9 mouse cellular contexts compared by ENCODE assay signal in the genomic region with DNA sequence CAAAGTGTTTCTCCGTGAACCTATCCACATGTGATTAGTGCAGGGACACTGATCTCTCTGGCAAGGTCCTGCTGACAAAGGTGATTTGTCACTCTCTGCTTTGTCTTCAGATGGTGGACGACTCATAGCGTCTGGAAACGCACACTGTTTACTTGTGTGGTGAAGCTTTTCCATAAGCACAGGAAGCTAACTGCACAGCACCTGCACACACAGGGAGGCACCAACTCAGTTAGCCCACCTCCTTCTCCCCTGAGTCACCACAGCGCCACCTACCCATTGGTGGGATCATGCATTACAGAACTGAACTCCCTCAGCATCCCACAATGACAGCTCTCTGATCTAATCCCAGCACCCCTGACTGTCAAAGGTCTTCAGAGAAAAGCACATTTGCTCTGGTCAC.
A peak's percentile ranks its signal among the peaks of the same experiment; 100 is the strongest.
DNase-seq lines count a peak whose midpoint lies in the region; ATAC-seq and TF ChIP-seq lines count a peak whose summit lies in the region.
"Had no signal": no experiment of that assay in that cellular context is flagged by ENCODE, and none has a peak within 500 bp of the region (broad histone marks: within the 10 kb centered on the region; RNA-seq: fewer than 3 reads in every experiment).

No protein-coding gene starts in this region.

- no peak overlapping the region for H3K27ac ChIP-seq in forebrain, postnatal 0 days (ENCODE audit: low read depth, low read length)
- no peak overlapping the region for H3K27ac ChIP-seq in forebrain, embryonic 13.5 days
- no peak overlapping the region for H3K27ac ChIP-seq in liver, postnatal 0 days (ENCODE audit: low read depth)
- no peak overlapping the region for H3K27ac ChIP-seq in liver, embryonic 11.5 days (ENCODE audit: low read depth, low read length)
- no peak overlapping the region for H3K27ac ChIP-seq in bone marrow, adult 2 months (ENCODE audit: control insufficient read depth, insufficient read depth, low read depth, low read length, poor library complexity)
- no peak overlapping the region for H3K27ac ChIP-seq in forebrain, embryonic 10.5 days
- no peak overlapping the region for H3K27ac ChIP-seq in neural tube, embryonic 15.5 days (replicated peaks)

- no peak overlapping the region for H3K9ac ChIP-seq in forebrain, postnatal 0 days
- H3K9ac ChIP-seq in forebrain, embryonic 13.5 days = no peak overlapping the region
- H3K9ac ChIP-seq in liver, postnatal 0 days (replicated peaks) = no peak overlapping the region
- H3K9ac ChIP-seq in liver, embryonic 11.5 days (ENCODE audit: low read depth, low read length) = no peak overlapping the region
- no peak overlapping the region for H3K9ac ChIP-seq in neural tube, embryonic 15.5 days (replicated peaks)

- H3K36me3 ChIP-seq in forebrain, postnatal 0 days (ENCODE audit: insufficient read depth) = no peaks in the 10 kb centered on the region
- no peaks in the 10 kb centered on the region for H3K36me3 ChIP-seq in forebrain, embryonic 13.5 days (ENCODE audit: poor library complexity, severe bottlenecking)
- no peaks in the 10 kb centered on the region; the same call in 1 of the 2 replicates for H3K36me3 ChIP-seq in liver, postnatal 0 days (replicated peaks; ENCODE audit: insufficient read depth, low read length)
- H3K36me3 ChIP-seq in liver, embryonic 11.5 days (ENCODE audit: control insufficient read depth, insufficient read depth, low read length) = no peaks in the 10 kb centered on the region
- H3K36me3 ChIP-seq in forebrain, embryonic 10.5 days (replicated peaks) = no peaks in the 10 kb centered on the region
- no peaks in the 10 kb centered on the region for H3K36me3 ChIP-seq in neural tube, embryonic 15.5 days

- TF ChIP-seq EP300 in liver, postnatal 0 days (IDR thresholded peaks at IDR 0.05; ENCODE audit: low read depth) = no peak

- TF ChIP-seq POLR2A in bone marrow, adult 2 months (IDR thresholded peaks at IDR 0.05; ENCODE audit: borderline replicate concordance, control insufficient read depth, low read depth, low read length) = no peak

- ATAC-seq in forebrain, postnatal 0 days = no peak
- ATAC-seq in forebrain, embryonic 13.5 days = no peak
- no peak for ATAC-seq in liver, postnatal 0 days
- ATAC-seq in liver, embryonic 11.5 days (replicated peaks; ENCODE audit: low FRiP score) = no peak
- ATAC-seq in neural tube, embryonic 15.5 days (ENCODE audit: low FRiP score) = no peak
- ATAC-seq: forebrain, embryonic 14.5 days had no signal

- no peak for DNase-seq in forebrain, postnatal 0 days
- DNase-seq in liver, postnatal 0 days = no peak
- no peak for DNase-seq in liver, embryonic 11.5 days (ENCODE audit: low spot score)
- DNase-seq in thymus, adult 18-20 months = peak; percentile 56 to 78
- DNase-seq in forebrain, embryonic 10.5 days (ENCODE audit: extremely low spot score, low spot score) = no peak

- H3K4me3 ChIP-seq in forebrain, postnatal 0 days (ENCODE audit: low read depth, low read length) = no peak overlapping the region
- H3K4me3 ChIP-seq in forebrain, embryonic 13.5 days = no peak overlapping the region
- no peak overlapping the region for H3K4me3 ChIP-seq in liver, postnatal 0 days (ENCODE audit: low read depth, low read length)
- no peak overlapping the region for H3K4me3 ChIP-seq in liver, embryonic 11.5 days (ENCODE audit: low read depth, low read length)
- no peak overlapping the region for H3K4me3 ChIP-seq in bone marrow, adult 2 months (replicated peaks; ENCODE audit: control insufficient read depth, low read depth, low read length)
- no peak overlapping the region for H3K4me3 ChIP-seq in forebrain, embryonic 10.5 days
- no peak overlapping the region for H3K4me3 ChIP-seq in neural tube, embryonic 15.5 days (replicated peaks)

- 67% methylated on average over 5 of the region's 5 CpGs for WGBS in forebrain, postnatal 0 days
- 60% methylated on average over 5 of the region's 5 CpGs for WGBS in forebrain, embryonic 13.5 days
- 74% methylated on average over 5 of the region's 5 CpGs for WGBS in liver, postnatal 0 days (ENCODE audit: insufficient replicate concordance)
- 62% methylated on average over 5 of the region's 5 CpGs for WGBS in liver, embryonic 11.5 days
- 75% methylated on average over 5 of the region's 5 CpGs for WGBS in bone marrow, adult 2 months
- 74% methylated on average over 5 of the region's 5 CpGs for WGBS in forebrain, embryonic 10.5 days
- 52% methylated on average over 5 of the region's 5 CpGs for WGBS in neural tube, embryonic 15.5 days

- H3K4me1 ChIP-seq in forebrain, postnatal 0 days (ENCODE audit: insufficient read depth) = peaks cover 9% of the 10 kb centered on the region; the same call in 1 of the 2 replicates
- H3K4me1 ChIP-seq in forebrain, embryonic 13.5 days = peaks cover 44% of the 10 kb centered on the region
- no peaks in the 10 kb centered on the region for H3K4me1 ChIP-seq in liver, postnatal 0 days (ENCODE audit: insufficient read depth)
- peaks cover 5% of the 10 kb centered on the region; the same call in 1 of the 2 replicates for H3K4me1 ChIP-seq in liver, embryonic 11.5 days (replicated peaks; ENCODE audit: control insufficient read depth, insufficient read depth, low read length)
- H3K4me1 ChIP-seq in bone marrow, adult 2 months (ENCODE audit: control insufficient read depth, insufficient read depth, low read length) = no peaks in the 10 kb centered on the region; the same call in 1 of the 2 replicates
- H3K4me1 ChIP-seq in forebrain, embryonic 10.5 days = peaks cover 45% of the 10 kb centered on the region
- peaks cover 23% of the 10 kb centered on the region for H3K4me1 ChIP-seq in neural tube, embryonic 15.5 days

- TF ChIP-seq CTCF in forebrain, postnatal 0 days (IDR thresholded peaks at IDR 0.05; ENCODE audit: low read depth) = peak; percentile 46
- TF ChIP-seq CTCF in liver, postnatal 0 days (IDR thresholded peaks at IDR 0.05; ENCODE audit: low read depth) = peak; percentile 52
- peak; percentile 46; the same call in 1 of the 2 replicates for TF ChIP-seq CTCF in bone marrow, adult 2 months (IDR thresholded peaks at IDR 0.05; ENCODE audit: control insufficient read depth, insufficient read depth, low read length)

- H3K27me3 ChIP-seq in forebrain, postnatal 0 days (ENCODE audit: insufficient read depth, low read length) = no peaks in the 10 kb centered on the region
- H3K27me3 ChIP-seq in forebrain, embryonic 13.5 days = no peaks in the 10 kb centered on the region
- H3K27me3 ChIP-seq in liver, postnatal 0 days (ENCODE audit: insufficient read depth, low read length) = no peaks in the 10 kb centered on the region
- no peaks in the 10 kb centered on the region for H3K27me3 ChIP-seq in liver, embryonic 11.5 days (replicated peaks; ENCODE audit: control insufficient read depth, insufficient read depth, low read length)
- no peaks in the 10 kb centered on the region for H3K27me3 ChIP-seq in forebrain, embryonic 10.5 days (ENCODE audit: poor library complexity, severe bottlenecking)
- no peaks in the 10 kb centered on the region for H3K27me3 ChIP-seq in neural tube, embryonic 15.5 days (replicated peaks)

- no peak overlapping the region for H3K4me2 ChIP-seq in forebrain, postnatal 0 days (ENCODE audit: low read depth)
- H3K4me2 ChIP-seq in forebrain, embryonic 13.5 days = no peak overlapping the region
- no peak overlapping the region for H3K4me2 ChIP-seq in liver, postnatal 0 days (ENCODE audit: low read depth, low read length)
- no peak overlapping the region for H3K4me2 ChIP-seq in liver, embryonic 11.5 days
- no peak overlapping the region for H3K4me2 ChIP-seq in neural tube, embryonic 15.5 days

- H3K9me3 ChIP-seq in forebrain, postnatal 0 days (ENCODE audit: low read length) = no peaks in the 10 kb centered on the region
- H3K9me3 ChIP-seq in forebrain, embryonic 13.5 days (replicated peaks) = no peaks in the 10 kb centered on the region
- no peaks in the 10 kb centered on the region for H3K9me3 ChIP-seq in liver, postnatal 0 days (ENCODE audit: low read length)
- no peaks in the 10 kb centered on the region for H3K9me3 ChIP-seq in liver, embryonic 11.5 days (ENCODE audit: control insufficient read depth, low read length)
- no peaks in the 10 kb centered on the region for H3K9me3 ChIP-seq in forebrain, embryonic 10.5 days
- H3K9me3 ChIP-seq in neural tube, embryonic 15.5 days (replicated peaks) = no peaks in the 10 kb centered on the region

Comparison
In these comparisons a context has a peak if more than half of its experiments do, and no peak if none do; other contexts are left out.
1. DNase-seq: peak in thymus, adult 18-20 months (2 of 2); none in forebrain, postnatal 0 days (single experiment), liver, postnatal 0 days (single experiment), liver, embryonic 11.5 days (single experiment) and forebrain, embryonic 10.5 days (single experiment).
2. Peak in every context shown above with its lines, with median percentiles within 50 percentile points of each other: CTCF ChIP-seq.